Mouse (Mus musculus) ES-Bruce4 (cell line): ENCODE measurements at regions not wholly inside any gene's neighbourhood (a gene's known extent, or its start where the extent isn't known, plus 50 kb on each side); places are given as distances from the start of the nearest gene placed in this dataset.

Experiments used
- CTCF ChIP-seq: IDR thresholded peaks from one replicate; pipeline ENCODE4 v1.8.1; 2011; ENCODE audit warnings: low read depth, low read length
- EP300 ChIP-seq: IDR thresholded peaks from 2 replicates; pipeline ENCODE4 v1.6.1; 2011; ENCODE audit warnings: low read depth, low read length; ENCODE audit not compliant: insufficient read depth
- POLR2A ChIP-seq: IDR thresholded peaks from one replicate; pipeline ENCODE4 v1.8.1; 2011; ENCODE audit warnings: low read length; ENCODE audit not compliant: insufficient read depth

GRCm38 (mm10) chr7:116609906-116610305 lies 105.7 kb downstream of the Nucb2 start:
- TF ChIP-seq POLR2A (no peak), EP300 (no peak), CTCF (no peak)
